In genomic region chr11:102429551-102429950, GRCm38 (mm10) we compare ENCODE assay signal across 8 mouse cellular contexts. TPM values are rescaled to one million over a fixed set of nuclear protein-coding genes. Genes with fewer than 3 reads are reported as not detected.
DNase-seq lines count a peak whose midpoint lies in the region; ATAC-seq and TF ChIP-seq lines count a peak whose summit lies in the region.

No protein-coding gene starts in this region.

- no peak for TF ChIP-seq CTCF in lung, adult 2 months (IDR thresholded peaks at IDR 0.05; ENCODE audit: insufficient read depth, low read length)
- no peak for TF ChIP-seq CTCF in olfactory bulb, adult 2 months (IDR thresholded peaks at IDR 0.05; ENCODE audit: insufficient read depth, low read depth, low read length)

- H3K27ac ChIP-seq in forebrain, embryonic 11.5 days (ENCODE audit: low read depth, low read length), result no peak overlapping the region
- peak overlapping the region; percentile 6; the same call in 1 of the 2 replicates for H3K27ac ChIP-seq in limb, embryonic 13.5 days
- H3K27ac ChIP-seq in olfactory bulb, adult 2 months (ENCODE audit: insufficient read depth, low read depth, low read length), result 0 out of 2 replicates have a peak overlapping the region, but pooled peaks have one; percentile 6

- H3K9me3 ChIP-seq in forebrain, embryonic 11.5 days (ENCODE audit: control insufficient read depth, low read length), result no peaks in the 10 kb centered on the region
- no peaks in the 10 kb centered on the region for H3K9me3 ChIP-seq in limb, embryonic 13.5 days

- peak overlapping the region; percentile 99 for H3K4me3 ChIP-seq in lung, adult 2 months (replicated peaks; ENCODE audit: extremely low read depth, low read depth, low read length)
- peak overlapping the region; percentile 56 for H3K4me3 ChIP-seq in forebrain, embryonic 11.5 days (ENCODE audit: low read depth, low read length)
- H3K4me3 ChIP-seq in limb, embryonic 13.5 days, result peak overlapping the region; percentile 68
- H3K4me3 ChIP-seq in olfactory bulb, adult 2 months (ENCODE audit: insufficient read depth, low read depth, low read length), result peak overlapping the region; percentile 77

- no peak for DNase-seq in lung, adult 2 months
- DNase-seq in lung, postnatal 14 days, result no peak
- no peak for DNase-seq in forebrain, embryonic 11.5 days (ENCODE audit: low spot score)
- no peak for DNase-seq in ovary, postnatal 14 days (ENCODE audit: low spot score)
- no peak for DNase-seq in gastrocnemius, adult 8-10 months (ENCODE audit: low spot score in 2 of 2)
- no peak for DNase-seq in T-cell, adult 2 months (ENCODE audit: low spot score)

- no peak for TF ChIP-seq POLR2A in lung, adult 2 months (IDR thresholded peaks at IDR 0.05; ENCODE audit: borderline replicate concordance, extremely low read depth, low read depth, low read length)
- no peak; the same call in 1 of the 2 replicates for TF ChIP-seq POLR2A in olfactory bulb, adult 2 months (IDR thresholded peaks at IDR 0.05; ENCODE audit: insufficient read depth, low read depth, low read length)

- H3K4me2 ChIP-seq in forebrain, embryonic 11.5 days (ENCODE audit: low read depth, low read length, severe bottlenecking), result peak overlapping the region; percentile 94
- H3K4me2 ChIP-seq in limb, embryonic 13.5 days (replicated peaks), result peak overlapping the region; percentile 84

- no peaks in the 10 kb centered on the region for H3K36me3 ChIP-seq in forebrain, embryonic 11.5 days (ENCODE audit: control insufficient read depth, insufficient read depth, low read length)
- H3K36me3 ChIP-seq in limb, embryonic 13.5 days, result peaks cover 10% of the 10 kb centered on the region

- peak overlapping the region; percentile 55 for H3K9ac ChIP-seq in forebrain, embryonic 11.5 days (ENCODE audit: low read length)
- peak overlapping the region; percentile 74 for H3K9ac ChIP-seq in limb, embryonic 13.5 days

- H3K27me3 ChIP-seq in forebrain, embryonic 11.5 days (ENCODE audit: control insufficient read depth, insufficient read depth, low read length), result no peaks in the 10 kb centered on the region
- no peaks in the 10 kb centered on the region for H3K27me3 ChIP-seq in limb, embryonic 13.5 days

- WGBS in lung, adult 2 months, result 27% methylated on average over 3 of the region's 3 CpGs
- 52% methylated on average over 3 of the region's 3 CpGs for WGBS in forebrain, embryonic 11.5 days
- WGBS in limb, embryonic 13.5 days, result 49% methylated on average over 3 of the region's 3 CpGs
- WGBS in olfactory bulb, adult 2 months, result 36% methylated on average over 3 of the region's 3 CpGs

- H3K4me1 ChIP-seq in lung, adult 2 months (ENCODE audit: control insufficient read depth, insufficient read depth, low read length), result peaks cover 21% of the 10 kb centered on the region
- no peaks in the 10 kb centered on the region; the same call in 1 of the 2 replicates for H3K4me1 ChIP-seq in forebrain, embryonic 11.5 days (replicated peaks; ENCODE audit: control insufficient read depth, insufficient read depth, low read length)
- H3K4me1 ChIP-seq in limb, embryonic 13.5 days, result peaks cover 27% of the 10 kb centered on the region
- peaks cover 22% of the 10 kb centered on the region for H3K4me1 ChIP-seq in olfactory bulb, adult 2 months (ENCODE audit: control insufficient read depth, insufficient read depth, low read length)

- ATAC-seq in forebrain, embryonic 11.5 days (replicated peaks; ENCODE audit: low FRiP score), result no peak
- ATAC-seq in limb, embryonic 13.5 days (ENCODE audit: low FRiP score, low read depth), result no peak

RNA-seq across cellular contexts. Expression of gene Grn, which starts 0.6 kb away (rescaled TPM):
- 220 and 257 TPM in 2 replicates for polyA plus RNA-seq in lung, adult 2 months (2012; rRNA removed)
- 65.7 and 72.8 TPM in 2 replicates for polyA plus RNA-seq in forebrain, embryonic 11.5 days (2014; fragmentation: Nextera tagmentation; extraction: Ambion mirVana)
- 141 and 149 TPM in 2 replicates for polyA plus RNA-seq in limb, embryonic 13.5 days (2015; fragmentation: Nextera tagmentation; extraction: Ambion mirVana)
- polyA plus RNA-seq in olfactory bulb, adult 2 months (2012; ENCODE audit: insufficient read depth, insufficient read length, low replicate concordance, missing spikeins), result not detected in 2 replicates
- total RNA-seq in gastrocnemius, adult 8-10 months (2022), result 10 to 100 TPM; 12.2 to 21.8 (median 17.0) TPM

RNA-seq across cellular contexts. Expression of gene Fam171a2, which starts 17.9 kb away (rescaled TPM):
- polyA plus RNA-seq in lung, adult 2 months (2012; rRNA removed), result 19.6 and 22.8 TPM in 2 replicates
- polyA plus RNA-seq in forebrain, embryonic 11.5 days (2014; fragmentation: Nextera tagmentation; extraction: Ambion mirVana), result 11.0 and 11.2 TPM in 2 replicates
- 4.4 and 4.8 TPM in 2 replicates for polyA plus RNA-seq in limb, embryonic 13.5 days (2015; fragmentation: Nextera tagmentation; extraction: Ambion mirVana)
- polyA plus RNA-seq in olfactory bulb, adult 2 months (2012; ENCODE audit: insufficient read depth, insufficient read length, low replicate concordance, missing spikeins), result not detected in 2 replicates
- total RNA-seq in gastrocnemius, adult 8-10 months (2022), result 1 to 10 TPM in 3 of 4 experiments, under 1 TPM in 1; 0.97 to 1.5 (median 1.2) TPM

RNA-seq across cellular contexts. Expression of gene Slc25a39, which starts 21.8 kb away (rescaled TPM):
- 258 and 290 TPM in 2 replicates for polyA plus RNA-seq in lung, adult 2 months (2012; rRNA removed)
- 196 and 214 TPM in 2 replicates for polyA plus RNA-seq in forebrain, embryonic 11.5 days (2014; fragmentation: Nextera tagmentation; extraction: Ambion mirVana)
- 173 and 180 TPM in 2 replicates for polyA plus RNA-seq in limb, embryonic 13.5 days (2015; fragmentation: Nextera tagmentation; extraction: Ambion mirVana)
- not detected in 2 replicates for polyA plus RNA-seq in olfactory bulb, adult 2 months (2012; ENCODE audit: insufficient read depth, insufficient read length, low replicate concordance, missing spikeins)
- 10 to 100 TPM; 61.2 to 72.2 (median 66.7) TPM for total RNA-seq in gastrocnemius, adult 8-10 months (2022)

RNA-seq across cellular contexts. Expression of gene Rundc3a, which starts 36.3 kb away (rescaled TPM):
- 1.9 and 2.8 TPM in 2 replicates for polyA plus RNA-seq in lung, adult 2 months (2012; rRNA removed)
- 33.1 and 35.4 TPM in 2 replicates for polyA plus RNA-seq in forebrain, embryonic 11.5 days (2014; fragmentation: Nextera tagmentation; extraction: Ambion mirVana)
- polyA plus RNA-seq in limb, embryonic 13.5 days (2015; fragmentation: Nextera tagmentation; extraction: Ambion mirVana), result 1.3 and 1.4 TPM in 2 replicates
- not detected in 2 replicates for polyA plus RNA-seq in olfactory bulb, adult 2 months (2012; ENCODE audit: insufficient read depth, insufficient read length, low replicate concordance, missing spikeins)
- total RNA-seq in gastrocnemius, adult 8-10 months (2022), result under 1 TPM in 1 of 4 experiments, not detected in 3; 0.21 TPM

RNA-seq across cellular contexts. Expression of gene Itga2b, which starts 40.4 kb away (rescaled TPM):
- 11.4 and 14.9 TPM in 2 replicates for polyA plus RNA-seq in lung, adult 2 months (2012; rRNA removed)
- polyA plus RNA-seq in forebrain, embryonic 11.5 days (2014; fragmentation: Nextera tagmentation; extraction: Ambion mirVana), result 5.0 and 7.4 TPM in 2 replicates
- polyA plus RNA-seq in limb, embryonic 13.5 days (2015; fragmentation: Nextera tagmentation; extraction: Ambion mirVana), result 4.4 and 6.1 TPM in 2 replicates
- polyA plus RNA-seq in olfactory bulb, adult 2 months (2012; ENCODE audit: insufficient read depth, insufficient read length, low replicate concordance, missing spikeins), result not detected in 2 replicates
- total RNA-seq in gastrocnemius, adult 8-10 months (2022), result 1 to 10 TPM in 1 of 4 experiments, under 1 TPM in 2, not detected in 1; 0.63 to 2.0 (median 0.72) TPM

Comparison
In these comparisons a context has a peak if more than half of its experiments do, and no peak if none do; other contexts are left out.
1. RNA of gene Slc25a39, which starts 21.8 kb away (polyA plus RNA-seq): 258 to 290 TPM in lung, adult 2 months, 196 to 214 TPM in forebrain, embryonic 11.5 days and 173 to 180 TPM in limb, embryonic 13.5 days; not detected in olfactory bulb, adult 2 months; every median in the first group is over 100 times any median in the second.
2. Peak in every context shown above with its lines, with median percentiles within 50 percentile points of each other: H3K4me3 ChIP-seq.